Mouse (Mus musculus) adrenal gland, postnatal 4 days (tissue): ENCODE results near the gene Rasd1. TPM values are rescaled to one million over a fixed set of nuclear protein-coding genes. Genes with fewer than 3 reads are reported as not detected.
"Not testable (repeated sequence)": the region's sequence is repeated elsewhere in the genome, so short reads cannot be mapped to it uniquely, and the experiment has no call there.

Experiments used
- DNase-seq, 2 experiments: peaks; one replicate each; pipeline ENCODE4 v3.0.0; 2021 to 2022; ENCODE audit warnings: low spot score in 2 of 2, mixed read lengths in 2 of 2
- total RNA-seq, 2 experiments: library from RNA; stranded (reverse); gene quantifications; 2 replicates each; pipeline ENCODE4 v1.2.3; 2021

Rasd1 gene
- total RNA-seq, 2 experiments from 2014 or later, result 20.7 to 21.6 TPM

DNA sequence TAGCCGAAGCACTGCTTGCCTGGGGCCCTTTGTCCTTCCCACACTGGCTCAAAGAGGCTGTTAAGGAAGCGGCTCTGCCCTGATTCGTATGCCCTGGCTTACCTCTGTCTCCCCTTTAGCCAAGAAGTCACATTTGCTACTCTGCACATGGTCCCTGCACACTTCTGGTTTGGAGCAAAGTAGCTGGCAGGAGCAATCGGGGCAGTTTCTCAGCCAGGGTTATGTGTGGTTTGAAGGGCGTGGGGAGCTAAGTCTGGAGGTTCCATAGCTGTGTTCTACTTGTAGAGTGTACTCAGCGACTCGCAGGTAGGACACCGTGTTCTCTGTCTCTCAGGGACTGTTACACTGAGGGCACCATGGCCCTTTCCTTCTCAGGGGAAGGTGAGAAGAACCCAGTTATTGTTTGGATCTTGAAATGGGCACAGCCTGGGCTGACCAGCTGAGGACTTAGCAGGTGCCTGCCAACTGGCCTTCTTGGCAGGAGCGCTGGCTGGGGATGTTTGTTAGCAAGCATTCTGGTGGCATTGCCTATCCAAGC, 3.3 kb downstream of the Rasd1 start:
- DNase-seq, result no peak

DNA sequence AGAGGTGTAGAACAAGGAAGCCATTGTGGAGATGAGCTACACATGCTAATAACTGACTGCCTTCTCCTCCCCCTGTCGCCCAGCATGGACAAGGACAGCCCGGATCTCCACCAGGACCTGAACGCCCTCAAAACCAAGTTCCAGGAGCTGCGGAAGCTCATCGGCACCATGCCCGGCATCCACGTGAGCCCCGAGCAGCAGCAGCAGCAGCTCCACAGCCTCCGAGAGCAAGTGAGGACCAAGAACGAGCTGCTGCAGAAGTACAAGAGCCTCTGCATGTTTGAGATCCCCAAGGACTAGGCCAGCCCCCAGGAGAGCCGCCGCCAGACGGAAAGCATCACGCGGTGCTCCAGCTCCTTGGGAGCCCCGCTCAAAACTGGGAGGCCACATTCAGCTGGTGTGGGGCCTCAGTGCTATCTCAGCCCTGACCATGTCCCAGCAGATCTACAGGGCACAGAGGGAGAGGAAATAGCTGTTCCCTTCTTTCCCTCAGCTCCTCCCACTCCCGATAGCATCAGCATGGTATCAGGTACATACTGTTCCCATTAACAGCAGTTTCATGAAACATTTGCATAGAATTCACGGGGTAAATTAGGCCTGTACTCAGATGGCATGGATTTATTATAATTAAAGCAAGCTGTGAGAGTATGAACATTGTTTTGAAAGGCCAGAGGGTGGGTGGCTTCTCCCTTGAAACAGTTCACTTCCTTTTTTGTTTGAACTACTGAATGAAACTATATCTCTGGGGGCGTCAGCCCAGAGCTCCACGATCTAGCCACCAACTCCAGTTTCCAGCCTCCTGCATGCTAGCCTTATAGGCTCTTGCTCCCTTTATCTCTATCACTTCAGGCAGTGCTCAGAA, 4.0 kb downstream of the Rasd1 start:
- no peak for DNase-seq

DNA sequence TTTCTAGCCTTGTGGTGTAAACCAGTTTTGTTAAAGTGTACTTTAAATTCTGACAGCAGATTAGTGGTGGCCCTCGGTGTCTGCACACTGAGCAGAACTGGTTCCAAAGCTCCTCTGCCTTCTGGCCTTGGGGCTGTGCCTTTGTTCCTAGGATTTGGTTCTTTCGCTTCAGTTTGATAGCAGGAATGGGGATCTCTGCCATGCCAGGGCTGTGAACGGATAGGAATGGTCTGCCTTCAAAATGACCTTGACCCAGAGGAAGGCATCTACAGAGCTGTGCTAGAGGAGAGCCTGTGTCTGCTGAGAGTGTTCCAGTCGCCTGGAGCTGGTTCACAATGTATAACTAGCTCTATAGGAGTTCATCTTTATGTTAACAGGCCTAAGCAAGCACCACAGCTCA, 5.3 kb downstream of the Rasd1 start:
- no peak for DNase-seq

DNA sequence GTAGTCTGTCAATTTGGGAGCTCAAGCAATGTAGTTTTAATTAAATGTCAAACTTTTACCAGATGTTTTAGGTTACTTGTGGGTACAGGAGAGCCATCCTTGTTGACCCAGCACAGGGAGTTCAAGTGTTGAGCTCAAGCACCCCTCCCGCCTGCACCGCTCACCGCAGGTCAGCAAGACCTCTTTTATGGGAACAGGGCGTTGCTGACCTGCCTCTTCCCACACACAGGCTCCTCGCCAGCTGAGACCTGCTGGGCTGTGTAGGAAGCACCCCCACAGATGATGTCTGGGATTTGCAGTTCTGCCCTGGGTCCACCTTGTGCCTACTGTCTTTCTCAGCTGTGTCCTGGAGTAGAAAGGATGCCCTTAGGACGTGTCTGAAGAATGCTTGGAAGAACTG, 8.0 kb downstream of the Rasd1 start:
- DNase-seq, result no peak

DNA sequence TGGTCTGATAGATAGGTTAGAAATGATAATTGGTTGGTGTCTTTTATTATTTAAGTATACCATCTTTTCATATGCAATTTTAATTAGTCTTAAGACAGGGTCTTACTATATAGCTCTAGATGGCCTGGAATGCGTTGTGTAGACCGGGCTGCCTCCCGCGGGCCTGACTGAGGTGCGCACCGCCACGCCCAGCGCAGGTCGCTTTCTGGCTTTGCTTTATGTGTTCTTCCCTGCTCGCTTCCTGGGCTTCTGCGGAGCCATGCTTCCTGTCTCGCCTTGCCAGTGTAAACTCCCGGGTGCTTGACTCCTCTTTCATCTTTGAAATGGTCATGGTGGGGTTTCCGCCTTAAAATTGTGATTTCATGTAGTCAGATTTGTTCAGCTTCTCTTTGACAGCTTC, 11.9 kb downstream of the Rasd1 start:
- no peak for DNase-seq

DNA sequence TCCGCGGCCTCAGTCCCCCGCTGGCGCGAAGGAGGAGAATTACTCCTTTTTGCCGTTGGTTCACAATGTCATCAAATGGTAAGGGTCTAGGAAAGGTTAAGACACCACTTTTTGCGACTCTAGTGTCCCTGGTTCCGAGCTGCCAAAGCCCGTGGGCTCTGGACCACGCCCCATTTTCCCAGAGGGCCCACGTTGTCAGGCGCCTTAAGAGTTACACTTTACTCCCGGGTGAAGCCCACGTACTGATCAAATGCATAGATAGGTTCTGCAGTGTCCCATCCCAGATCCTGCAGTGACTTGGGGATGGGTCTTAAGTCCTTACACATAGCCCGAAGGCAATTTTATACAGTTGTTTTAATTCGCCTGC, 16.4 kb downstream of the Rasd1 start:
- no peak for DNase-seq

DNA sequence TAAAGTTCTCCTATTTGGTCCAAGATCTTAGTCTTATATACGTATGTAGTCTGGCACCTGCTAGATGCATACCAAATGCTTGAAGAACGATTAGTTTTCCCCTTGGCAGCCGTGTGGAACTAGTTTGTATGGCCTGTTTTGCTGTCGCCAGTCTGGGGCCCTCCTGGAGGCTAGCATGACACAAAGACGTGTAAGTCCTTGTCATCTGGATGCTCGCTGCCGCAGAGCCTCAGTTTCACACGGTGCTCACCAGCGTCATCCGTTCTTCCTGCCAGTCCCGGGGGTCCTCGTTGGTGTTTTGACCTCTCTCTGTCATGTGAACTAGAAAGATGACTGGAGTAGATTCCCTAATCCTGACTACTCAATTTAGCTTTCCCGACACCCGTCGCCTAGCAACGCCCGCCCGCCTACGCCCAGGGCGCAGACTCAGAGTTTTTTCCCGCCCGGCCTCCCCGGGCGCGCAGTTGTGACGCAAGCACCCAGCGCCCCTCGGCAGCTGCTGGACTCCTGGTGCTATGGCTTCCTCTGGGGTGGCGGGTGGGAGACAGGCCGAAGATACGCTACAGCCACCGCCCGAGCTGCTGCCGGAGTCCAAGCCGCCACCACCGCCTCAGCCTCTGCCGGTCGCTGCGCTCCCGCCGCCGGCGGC, 16.9 kb downstream of the Rasd1 start, which contains the start of gene Med9:
Gene Med9, plus strand, starts transcription at position 455 of the 649 bp plus-strand sequence.
- DNase-seq, result peak; percentile 91 to 93

DNA sequence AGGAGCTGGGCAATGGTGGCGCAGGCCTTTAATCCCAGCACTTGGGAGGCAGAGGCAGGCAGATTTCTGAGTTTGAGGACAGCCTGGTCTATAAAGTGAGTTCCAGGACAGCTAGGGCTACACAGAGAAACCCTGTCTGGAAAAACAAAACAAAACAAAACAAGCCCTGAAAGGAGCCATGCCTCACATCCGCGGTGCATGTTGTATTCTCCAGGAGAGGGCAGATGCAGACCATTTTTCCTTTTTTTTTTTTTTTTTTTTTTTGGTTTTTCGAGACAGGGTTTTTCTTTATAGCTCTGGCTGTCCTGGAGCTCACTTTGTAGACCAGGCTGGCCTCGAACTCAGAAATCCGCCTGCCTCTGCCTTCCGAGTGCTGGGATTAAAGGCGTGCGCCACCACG, 19.9 kb downstream of the Rasd1 start:
- not testable (repeated sequence) for DNase-seq

DNA sequence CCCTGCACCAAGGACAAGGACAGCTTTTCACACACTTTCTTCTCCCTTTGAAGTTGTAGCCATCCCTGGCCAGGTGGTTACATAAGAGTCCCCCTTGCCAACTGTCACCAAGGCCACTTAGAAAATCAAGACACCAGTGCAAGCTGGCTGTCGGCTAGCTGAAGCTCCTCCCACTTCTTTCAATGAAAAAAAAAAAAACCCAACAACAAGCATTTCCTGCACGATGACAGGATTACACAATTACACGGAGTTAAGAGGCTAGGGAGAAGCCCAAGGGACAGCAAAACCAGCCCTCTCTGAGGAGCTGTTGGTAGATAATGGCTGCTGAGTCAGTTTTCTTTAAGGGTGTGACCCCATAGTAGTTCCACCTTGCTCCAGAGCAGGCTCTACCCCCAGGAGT, 23.4 kb downstream of the Rasd1 start:
- no peak for DNase-seq

DNA sequence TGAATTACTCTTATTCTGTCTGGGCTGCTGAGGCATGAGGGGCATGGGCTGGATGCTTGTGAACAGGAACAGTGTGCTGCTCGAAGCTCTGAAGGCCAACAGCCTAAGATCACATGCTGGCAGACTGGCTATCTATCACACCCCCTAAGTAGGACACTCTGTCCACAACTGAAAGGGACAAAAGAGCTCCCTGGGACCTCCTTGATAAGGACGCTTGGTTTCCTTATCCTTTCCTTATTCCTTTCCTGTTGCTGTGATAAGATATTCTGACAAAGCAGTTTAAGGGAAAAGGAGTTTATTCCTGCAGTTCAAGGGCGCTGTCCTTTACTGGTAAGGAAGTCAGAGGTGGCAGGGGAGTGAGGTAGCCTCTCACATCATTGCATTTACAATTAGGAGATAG, 24.1 kb downstream of the Rasd1 start:
- no peak for DNase-seq

DNA sequence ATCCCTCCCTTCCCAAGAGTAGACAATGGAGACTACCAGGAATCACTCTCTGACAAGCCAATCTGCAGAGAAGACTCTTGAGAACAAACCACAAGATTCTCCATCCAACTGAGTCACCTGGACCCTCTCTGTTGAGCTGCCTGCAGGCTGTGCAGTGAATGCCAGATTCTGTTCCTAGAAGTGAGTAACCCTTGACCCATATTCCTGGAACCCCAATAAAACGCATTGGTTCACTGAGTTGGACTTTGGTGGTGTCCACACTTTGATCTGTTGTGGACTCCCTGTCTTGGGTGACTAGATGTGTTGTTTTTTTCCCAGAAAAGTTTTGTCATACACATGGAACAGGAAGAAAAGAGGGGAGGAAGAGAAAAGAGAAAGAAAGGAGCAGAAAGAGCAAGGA, 24.9 kb downstream of the Rasd1 start:
- DNase-seq, result no peak

DNA sequence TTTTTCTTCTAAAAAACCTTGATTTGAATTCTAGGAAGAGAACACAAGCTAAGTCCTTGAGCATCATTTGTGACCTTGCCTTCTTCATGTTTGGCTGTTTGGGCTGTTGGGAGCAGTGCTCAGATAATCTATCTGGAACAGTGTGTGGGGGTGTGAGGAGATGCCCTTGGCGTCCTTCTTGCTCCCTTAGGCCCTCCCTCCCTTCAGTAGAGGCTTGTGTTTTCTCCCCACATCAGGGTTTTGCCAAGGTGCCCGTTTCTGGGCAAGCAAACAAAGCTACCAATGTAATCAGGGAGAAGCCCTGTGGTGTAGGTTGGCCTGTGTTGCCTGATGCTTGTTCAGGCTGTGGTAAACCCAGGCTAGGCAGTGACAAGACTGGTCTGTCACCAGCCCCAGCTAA, 27.1 kb downstream of the Rasd1 start:
- DNase-seq, result no peak

DNA sequence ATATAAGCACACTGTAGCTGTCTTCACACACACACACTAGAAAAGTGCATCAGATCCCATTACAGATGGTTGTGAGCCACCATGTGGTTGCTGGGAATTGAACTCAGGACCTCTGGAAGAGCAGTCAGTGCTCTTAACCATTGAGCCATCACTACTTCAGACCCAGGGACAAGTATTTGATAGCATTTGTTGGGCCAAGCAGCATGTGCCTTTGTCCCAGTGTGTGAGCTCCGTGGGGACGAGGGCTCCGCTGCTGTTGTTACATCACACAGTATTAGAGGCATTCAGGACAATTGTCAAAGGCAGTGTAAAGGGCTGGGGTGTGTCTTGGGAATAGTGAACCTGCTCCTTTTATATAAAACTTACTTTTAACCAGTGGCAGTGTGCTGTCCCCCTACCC, 27.7 kb downstream of the Rasd1 start:
- DNase-seq, result no peak

DNA sequence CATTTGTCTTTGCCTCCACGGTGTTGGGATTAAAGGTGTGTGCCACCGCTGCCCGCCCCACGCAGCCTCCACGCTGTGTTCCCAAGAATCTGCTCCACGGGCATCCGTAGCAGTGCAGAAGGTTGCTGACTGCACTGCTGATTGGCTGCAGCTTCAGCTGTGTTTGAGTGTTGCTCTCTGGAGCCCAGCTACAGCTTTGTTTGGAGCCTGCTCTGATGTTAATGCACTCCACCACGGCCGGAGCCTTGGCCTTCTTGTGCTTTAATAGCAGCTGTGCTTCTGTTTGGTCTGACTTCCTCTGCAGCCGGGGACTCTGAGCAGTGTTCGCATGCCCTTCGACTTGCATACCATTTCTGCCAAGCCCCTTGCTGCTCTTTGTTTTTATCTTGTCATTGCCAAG, 30.8 kb downstream of the Rasd1 start:
- DNase-seq, result no peak

DNA sequence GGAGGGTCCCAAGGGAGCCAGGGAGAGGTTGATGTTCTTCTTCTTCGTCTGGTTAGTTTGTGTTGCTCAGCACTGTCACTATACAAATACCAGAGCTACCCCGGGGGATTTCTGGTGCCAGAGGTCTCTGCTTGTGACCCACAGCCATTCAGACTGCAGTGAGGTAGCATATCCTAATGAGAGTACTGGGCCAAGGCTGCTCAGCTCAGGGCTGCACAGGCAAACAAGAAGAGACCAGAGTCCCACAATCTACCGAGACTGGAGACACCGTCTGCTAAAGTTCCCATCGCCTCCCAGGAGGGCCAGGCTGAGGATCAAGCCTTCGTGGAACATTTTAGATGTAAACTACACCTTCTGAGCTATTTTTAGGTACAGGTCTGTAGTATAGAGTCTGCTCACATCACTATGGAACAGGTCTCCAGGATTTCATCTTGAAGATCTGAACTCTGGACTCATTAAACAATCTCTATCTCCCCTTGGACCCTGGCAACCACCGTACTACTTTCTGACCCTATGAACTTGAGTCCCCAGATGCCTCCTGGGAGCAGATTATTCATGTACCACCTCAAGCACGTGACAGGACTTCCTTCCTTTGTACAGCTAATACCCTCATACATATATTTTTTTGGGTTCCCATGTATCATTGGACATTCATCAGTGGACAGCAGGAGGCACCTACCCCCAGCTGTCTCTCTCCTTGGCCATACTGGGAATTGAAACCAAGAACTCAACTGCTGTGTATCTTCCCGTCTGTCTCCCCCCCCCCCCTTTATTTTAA, 32.0 kb downstream of the Rasd1 start:
- no peak for DNase-seq

DNA sequence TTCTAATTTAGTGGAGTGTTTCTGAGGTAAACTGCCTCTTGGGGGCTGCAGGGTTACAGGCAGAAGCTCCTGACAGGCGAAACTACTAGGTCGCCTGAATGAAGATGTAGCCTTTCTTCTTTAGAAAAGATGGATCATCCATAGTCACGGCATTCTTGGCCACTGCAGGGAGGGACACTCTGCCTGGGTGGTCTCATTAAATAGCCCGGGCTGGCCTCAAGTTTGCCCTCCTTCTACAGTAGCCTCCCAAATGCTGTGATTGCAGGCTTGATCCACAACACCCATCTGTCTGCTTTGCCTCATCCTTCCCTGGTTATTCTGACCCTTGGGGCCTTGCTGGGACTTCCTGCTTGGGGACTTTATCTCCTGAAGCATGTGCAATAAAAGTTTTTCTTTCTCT, 34.7 kb downstream of the Rasd1 start:
- no peak for DNase-seq

DNA sequence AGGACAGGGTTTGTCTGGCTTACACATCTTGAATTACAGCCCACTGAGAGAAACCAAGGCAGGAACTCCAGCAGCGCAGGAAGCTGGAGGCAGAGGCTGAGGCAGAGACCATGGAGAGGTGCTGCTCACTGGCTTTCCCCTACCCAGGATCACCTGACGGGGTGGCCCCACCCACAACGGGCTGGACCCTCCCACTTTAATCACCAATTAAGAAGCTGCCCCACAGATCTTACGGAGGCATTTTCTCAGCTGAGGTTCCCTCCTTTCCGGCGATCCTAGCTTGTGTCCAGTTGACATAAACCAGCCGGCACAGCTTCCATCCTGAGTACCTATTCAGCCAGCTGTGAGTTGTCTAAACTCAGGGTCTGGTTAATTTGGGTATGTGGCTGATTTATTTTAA, 43.5 kb downstream of the Rasd1 start:
- DNase-seq, result no peak

DNA sequence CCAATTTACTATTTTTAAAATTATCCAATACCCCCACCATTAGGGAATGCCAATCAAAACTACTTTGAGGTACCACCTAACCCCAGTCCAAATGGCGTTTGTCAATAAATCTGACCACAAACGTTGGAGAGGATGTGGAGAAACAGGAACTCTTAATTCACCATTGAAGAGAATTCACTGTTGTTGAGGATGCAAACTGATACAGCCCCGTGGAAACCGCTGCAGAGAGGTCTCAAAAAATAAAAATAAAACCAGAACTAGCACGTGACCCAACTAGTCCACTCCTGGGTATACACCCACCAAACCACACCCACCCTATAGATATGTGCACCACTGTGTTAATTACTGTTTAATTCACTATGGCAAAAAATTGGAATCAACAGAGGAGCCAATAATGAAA, 44.4 kb downstream of the Rasd1 start:
- no peak for DNase-seq

DNA sequence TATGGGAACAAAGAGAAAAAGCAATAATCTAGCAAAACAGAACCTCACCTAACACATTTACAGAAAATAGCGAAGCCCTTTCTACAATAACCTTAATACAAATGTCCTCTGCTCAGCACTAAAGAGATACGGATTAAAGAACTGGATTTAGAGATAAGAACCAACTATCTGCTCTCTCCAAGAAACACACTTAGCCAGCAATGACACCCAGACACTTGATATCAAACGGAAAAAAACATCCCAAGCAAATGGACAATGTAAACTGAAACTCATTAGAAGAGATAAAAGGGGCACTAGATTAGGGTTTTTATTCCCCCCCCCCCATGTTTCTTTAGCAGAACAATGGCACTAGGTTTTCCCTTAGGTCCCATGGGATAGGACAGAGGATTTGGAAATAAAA, 45.3 kb downstream of the Rasd1 start:
- no peak for DNase-seq

DNA sequence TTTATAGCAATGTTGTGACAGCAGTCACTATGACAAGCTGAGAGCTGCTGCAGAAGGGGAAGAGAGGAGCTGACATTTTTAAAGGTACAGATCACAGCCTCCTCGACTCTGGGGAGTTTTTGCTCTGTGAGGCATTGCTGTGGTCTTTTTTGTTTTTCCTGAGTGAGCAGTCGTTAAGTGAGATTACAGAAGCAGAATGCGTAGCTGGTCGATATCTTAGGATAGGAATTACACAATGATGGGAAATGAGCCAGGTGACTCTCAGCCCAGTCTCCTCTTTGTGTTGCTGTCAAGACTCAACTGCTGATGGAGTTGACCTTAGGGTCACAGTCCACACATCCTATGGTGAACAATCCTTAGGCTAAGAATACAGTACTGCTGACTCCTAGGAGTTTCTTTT, 46.7 kb downstream of the Rasd1 start:
- DNase-seq, result no peak

DNA sequence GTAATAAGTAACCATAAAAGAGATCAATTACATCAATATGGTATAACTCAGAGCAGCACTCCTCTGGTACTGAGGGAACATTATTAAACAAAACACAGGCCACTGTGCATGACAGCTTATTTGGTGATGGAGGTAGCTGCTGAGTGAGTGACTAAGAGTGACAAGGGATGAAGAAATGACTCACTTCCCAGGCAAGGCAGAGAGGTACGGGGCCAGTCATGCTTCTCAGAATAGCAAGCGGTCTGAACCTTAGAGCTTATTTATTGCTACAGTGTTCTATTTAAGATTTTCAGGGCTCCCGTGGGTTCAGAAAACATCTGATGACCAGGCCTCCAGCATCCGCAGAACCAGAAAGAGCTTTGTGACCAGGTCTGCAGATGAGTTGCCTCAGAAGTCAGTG, 51.0 kb downstream of the Rasd1 start:
- DNase-seq, result no peak
